Mouse (Mus musculus): Measurements from ENCODE around the gene Zfp422. TPM values are rescaled to one million over a fixed set of nuclear protein-coding genes. Genes with fewer than 3 reads are reported as not detected.

The Zfp422 gene
- 41.8 and 43.3 TPM in 2 replicates for polyA plus RNA-seq (2015; fragmentation: Nextera tagmentation; extraction: Ambion mirVana)

DNA sequence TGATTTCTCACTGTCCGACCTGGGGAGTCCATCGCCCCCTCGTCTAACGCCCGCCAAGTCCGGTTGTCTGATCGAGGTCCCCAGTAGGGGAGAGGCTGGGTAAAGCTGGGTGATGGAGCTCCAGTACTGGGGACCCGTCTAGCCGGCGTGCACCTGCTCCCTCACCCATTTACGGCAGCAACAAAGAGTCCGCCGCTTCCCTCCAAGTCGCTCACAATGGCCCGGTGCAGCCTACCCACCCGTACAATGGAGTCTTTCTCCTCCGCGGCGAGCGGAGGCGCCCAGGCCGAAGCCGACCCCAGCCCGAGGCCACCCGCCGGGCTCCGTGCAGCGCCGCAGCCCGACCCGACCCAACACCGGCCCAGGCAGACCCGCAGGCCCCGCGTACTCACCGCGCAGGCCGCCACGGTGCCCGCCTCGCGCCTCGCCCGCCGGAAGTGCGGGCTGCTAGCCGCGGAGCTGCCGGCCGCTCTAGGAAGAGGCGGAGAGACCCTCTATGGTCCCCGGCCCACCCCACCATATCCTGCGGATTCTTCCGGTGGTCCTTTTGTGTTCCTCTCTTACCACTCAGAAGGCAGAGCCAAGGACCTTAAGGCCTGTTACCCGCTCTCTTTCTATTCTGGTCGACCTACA is at the start of gene Zfp422:
Zfp422 (minus strand) TSS at position 461 of the 633 bp plus-strand sequence.
- Histone ChIP-seq H3K4me3 (ENCODE audit: low read depth, low read length) (peak within 1 kb of the TSS; percentile 65), H3K27ac (ENCODE audit: low read depth, low read length) (peak within 1 kb of the TSS; percentile 77), H3K4me2 (replicated peaks; ENCODE audit: low read depth) (peak within 1 kb of the TSS; percentile 68), H3K4me1 (replicated peaks; ENCODE audit: control insufficient read depth, insufficient read depth, low read length) (no peaks in the 10 kb centered on the region), H3K9ac (ENCODE audit: low read depth, low read length) (peak within 1 kb of the TSS; percentile 92), H3K27me3 (replicated peaks; ENCODE audit: control insufficient read depth, insufficient read depth, low read length) (no peaks in the 10 kb centered on the region), H3K36me3 (ENCODE audit: control insufficient read depth, insufficient read depth) (peaks cover 9% of the 10 kb centered on the region; the same call in 1 of the 2 replicates), H3K9me3 (ENCODE audit: control insufficient read depth) (no peaks in the 10 kb centered on the region)
- peak; percentile 83 for ATAC-seq
- no peak for TF ChIP-seq CTCF (IDR thresholded peaks at IDR 0.05; ENCODE audit: low read depth)
- 0% methylated on average over 56 of the region's 56 CpGs for WGBS

DNA sequence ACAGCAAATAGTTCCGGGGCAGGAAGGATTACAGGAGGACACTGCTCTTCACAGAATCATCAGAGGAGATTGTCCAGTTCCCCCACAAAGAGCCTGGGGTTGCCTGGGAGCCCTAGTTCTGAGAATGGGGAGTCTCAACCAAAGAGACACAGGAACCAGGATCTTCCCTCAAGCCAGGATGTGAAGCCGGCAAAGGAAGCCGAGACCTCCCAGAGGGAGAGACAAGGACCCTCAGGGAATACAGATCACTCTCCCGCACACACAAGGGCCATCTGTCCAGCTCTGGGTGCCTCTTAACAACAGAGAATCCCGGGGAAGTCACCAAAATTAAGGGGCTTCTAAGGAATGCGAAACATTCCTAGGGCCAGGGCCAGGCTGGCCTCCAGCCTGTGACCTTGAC is 48.5 kb upstream of the Zfp422 start:
- Histone ChIP-seq H3K4me3 (ENCODE audit: low read depth, low read length) (no peak overlapping the region), H3K4me1 (replicated peaks; ENCODE audit: control insufficient read depth, insufficient read depth, low read length) (peaks cover 6% of the 10 kb centered on the region), H3K36me3 (ENCODE audit: control insufficient read depth, insufficient read depth) (no peaks in the 10 kb centered on the region), H3K9me3 (ENCODE audit: control insufficient read depth) (no peaks in the 10 kb centered on the region), H3K9ac (ENCODE audit: low read depth, low read length) (no peak overlapping the region), H3K27ac (ENCODE audit: low read depth, low read length) (no peak overlapping the region), H3K27me3 (replicated peaks; ENCODE audit: control insufficient read depth, insufficient read depth, low read length) (no peaks in the 10 kb centered on the region), H3K4me2 (replicated peaks; ENCODE audit: low read depth) (no peak overlapping the region)
- 70% methylated on average over 6 of the region's 6 CpGs for WGBS
- no peak for TF ChIP-seq CTCF (IDR thresholded peaks at IDR 0.05; ENCODE audit: low read depth)
- ATAC-seq, result no peak

DNA sequence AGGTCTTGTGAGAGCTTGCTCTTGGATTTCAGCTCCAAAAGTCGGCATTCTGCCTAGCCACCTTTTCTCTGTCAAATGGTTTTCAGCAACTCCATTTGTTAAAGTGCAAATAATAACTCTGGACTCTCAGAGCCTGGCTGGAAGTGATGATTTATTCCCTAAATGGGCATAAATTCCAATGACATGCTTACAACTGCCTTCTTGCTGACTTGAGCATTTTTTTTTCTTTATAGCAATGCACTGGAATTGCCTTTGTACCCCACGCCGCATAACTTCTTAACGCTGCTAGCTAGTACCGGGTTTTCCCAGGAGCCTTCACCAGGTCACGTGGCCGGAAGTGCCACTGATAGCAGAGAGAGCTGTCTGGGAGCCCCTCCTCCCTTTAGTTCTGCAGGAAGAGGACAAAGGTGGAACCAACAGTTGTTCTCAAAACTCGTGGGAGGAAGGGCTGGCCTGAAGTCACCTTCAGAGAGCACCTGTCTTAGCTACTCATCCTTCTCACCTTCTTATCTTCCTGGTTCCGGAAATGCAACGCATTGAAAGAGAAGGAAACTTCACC is 47.6 kb upstream of the Zfp422 start:
- Histone ChIP-seq H3K27me3 (replicated peaks; ENCODE audit: control insufficient read depth, insufficient read depth, low read length) (no peaks in the 10 kb centered on the region), H3K27ac (ENCODE audit: low read depth, low read length) (no peak overlapping the region)

DNA sequence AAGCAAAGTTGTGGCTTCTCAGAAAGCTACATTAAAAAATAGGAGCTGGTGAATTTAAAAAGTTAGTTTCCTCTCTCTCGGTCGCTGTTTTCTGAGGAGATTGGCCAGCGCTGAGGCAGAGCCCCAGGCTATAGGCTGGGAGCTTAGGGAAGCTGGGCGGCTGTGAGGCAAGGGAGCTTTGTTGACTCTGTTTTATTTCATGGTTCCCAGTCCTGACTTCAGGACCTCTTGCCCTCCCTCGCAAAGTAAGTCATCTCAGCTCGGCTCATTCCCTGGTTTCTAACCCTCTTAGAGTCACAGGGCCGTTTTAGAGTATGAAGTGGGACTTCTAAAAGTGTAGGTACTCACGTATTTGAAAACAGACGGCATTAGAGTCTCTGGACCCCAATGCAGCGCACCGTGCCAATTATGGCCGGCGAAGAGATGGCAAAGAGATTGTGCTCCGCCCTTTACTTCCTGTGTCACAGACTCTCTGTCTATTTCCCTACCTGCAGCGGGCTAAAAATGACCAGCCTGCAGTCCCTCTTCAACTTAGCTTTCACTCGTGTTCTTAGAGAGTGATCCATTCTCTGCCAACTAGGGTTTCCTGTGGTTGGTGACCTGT is 45.6 kb upstream of the Zfp422 start:
- H3K27me3 ChIP-seq (replicated peaks; ENCODE audit: control insufficient read depth, insufficient read depth, low read length), result no peaks in the 10 kb centered on the region
- no peak for ATAC-seq
- H3K4me3 ChIP-seq (ENCODE audit: low read depth, low read length), result peak overlapping the region; percentile 46
- peak overlapping the region; percentile 87 for H3K4me2 ChIP-seq (replicated peaks; ENCODE audit: low read depth)
- H3K36me3 ChIP-seq (ENCODE audit: control insufficient read depth, insufficient read depth), result no peaks in the 10 kb centered on the region
- no peaks in the 10 kb centered on the region for H3K9me3 ChIP-seq (ENCODE audit: control insufficient read depth)
- peak overlapping the region; percentile 54 for H3K27ac ChIP-seq (ENCODE audit: low read depth, low read length)
- WGBS, result 27% methylated on average over 16 of the region's 16 CpGs
- H3K9ac ChIP-seq (ENCODE audit: low read depth, low read length), result peak overlapping the region; percentile 43
- H3K4me1 ChIP-seq (replicated peaks; ENCODE audit: control insufficient read depth, insufficient read depth, low read length), result peaks cover 6% of the 10 kb centered on the region
- no peak for TF ChIP-seq CTCF (IDR thresholded peaks at IDR 0.05; ENCODE audit: low read depth)

More for the DNA sequence above, 47.6 kb upstream of the Zfp422 start:
- Histone ChIP-seq H3K36me3 (ENCODE audit: control insufficient read depth, insufficient read depth) (no peaks in the 10 kb centered on the region), H3K9ac (ENCODE audit: low read depth, low read length) (no peak overlapping the region), H3K4me2 (replicated peaks; ENCODE audit: low read depth) (0 out of 2 replicates have a peak overlapping the region, but pooled peaks have one; percentile 17), H3K4me3 (ENCODE audit: low read depth, low read length) (no peak overlapping the region), H3K9me3 (ENCODE audit: control insufficient read depth) (no peaks in the 10 kb centered on the region), H3K4me1 (replicated peaks; ENCODE audit: control insufficient read depth, insufficient read depth, low read length) (peaks cover 6% of the 10 kb centered on the region)
- no peak for TF ChIP-seq CTCF (IDR thresholded peaks at IDR 0.05; ENCODE audit: low read depth)
- WGBS, result 38% methylated on average over 10 of the region's 10 CpGs
- peak; percentile 63 for ATAC-seq

DNA sequence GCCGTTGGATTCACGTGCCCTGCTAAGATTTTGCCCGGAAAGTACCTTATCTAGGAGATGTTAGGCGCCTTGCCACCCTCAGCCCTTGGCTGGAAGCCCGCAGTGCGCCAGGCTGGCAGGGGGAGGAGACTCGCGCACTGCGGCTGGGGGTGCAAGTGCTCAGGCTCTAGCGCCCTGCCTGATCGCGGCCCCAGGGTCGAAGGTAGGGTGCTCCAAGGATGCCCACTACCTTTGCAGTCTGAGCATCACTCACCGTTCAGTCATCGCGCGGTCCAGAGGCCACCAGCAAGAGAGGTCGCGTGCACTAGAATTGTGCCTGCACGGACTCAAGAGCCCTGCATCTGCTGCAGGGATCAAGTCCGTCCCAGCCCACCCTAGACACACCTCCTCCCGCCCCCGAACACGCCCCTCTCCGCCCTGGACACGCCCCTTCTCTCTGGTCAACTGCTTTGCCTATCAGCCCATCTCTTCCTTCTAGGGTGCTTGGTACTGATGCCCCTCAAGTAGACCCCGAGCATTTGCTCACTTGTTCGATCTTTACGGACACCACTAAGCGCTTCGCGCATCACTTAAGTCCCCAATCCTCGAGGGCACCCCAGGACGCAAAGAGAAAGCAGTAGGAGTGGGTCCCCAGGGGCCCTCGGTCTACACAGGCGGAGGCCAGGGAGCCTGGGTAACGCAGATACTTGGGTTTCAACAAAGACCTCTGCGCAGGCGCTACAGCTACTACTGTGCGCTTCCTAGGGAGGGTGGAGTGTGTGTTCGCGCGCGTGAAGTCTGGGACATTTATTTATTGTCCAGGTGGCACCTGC is 44.9 kb upstream of the Zfp422 start, which contains the start of gene Rassf4:
Rassf4 (minus strand) TSS at position 482 of the 812 bp plus-strand sequence.
- H3K4me3 ChIP-seq (ENCODE audit: low read depth, low read length), result peak within 1 kb of the TSS; percentile 46
- H3K9me3 ChIP-seq (ENCODE audit: control insufficient read depth), result no peaks in the 10 kb centered on the region
- H3K27me3 ChIP-seq (replicated peaks; ENCODE audit: control insufficient read depth, insufficient read depth, low read length), result no peaks in the 10 kb centered on the region
- H3K9ac ChIP-seq (ENCODE audit: low read depth, low read length), result peak within 1 kb of the TSS; percentile 43
- under 1% methylated on average over 44 of the region's 44 CpGs for WGBS
- TF ChIP-seq CTCF (IDR thresholded peaks at IDR 0.05; ENCODE audit: low read depth), result no peak
- H3K36me3 ChIP-seq (ENCODE audit: control insufficient read depth, insufficient read depth), result no peaks in the 10 kb centered on the region
- H3K27ac ChIP-seq (ENCODE audit: low read depth, low read length), result peak within 1 kb of the TSS; percentile 54
- peak; percentile 80 for ATAC-seq
- H3K4me2 ChIP-seq (replicated peaks; ENCODE audit: low read depth), result peak within 1 kb of the TSS; percentile 87
- peaks cover 6% of the 10 kb centered on the region for H3K4me1 ChIP-seq (replicated peaks; ENCODE audit: control insufficient read depth, insufficient read depth, low read length)

DNA sequence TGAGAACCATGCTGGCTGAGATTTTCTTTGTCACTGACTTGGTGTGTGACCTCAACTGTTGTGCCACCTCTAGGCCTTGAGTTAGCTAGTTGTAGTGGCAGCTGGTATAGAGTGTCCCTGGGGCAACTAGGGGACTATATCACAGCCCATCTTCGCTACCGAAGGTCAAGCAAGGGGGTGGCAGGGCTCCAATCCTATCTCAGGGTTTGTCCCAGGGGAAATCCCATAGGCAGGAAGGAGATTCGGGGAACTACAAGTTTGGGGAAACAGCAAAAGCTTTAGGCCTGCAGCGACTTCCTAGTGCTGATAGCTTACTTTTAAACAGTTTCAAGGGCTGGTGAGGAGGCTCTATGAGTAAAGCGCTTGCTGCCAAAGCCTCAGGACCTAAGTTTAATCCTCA is 43.5 kb upstream of the Zfp422 start:
- Histone ChIP-seq H3K4me1 (replicated peaks; ENCODE audit: control insufficient read depth, insufficient read depth, low read length) (peaks cover 6% of the 10 kb centered on the region), H3K4me3 (ENCODE audit: low read depth, low read length) (no peak overlapping the region), H3K27me3 (replicated peaks; ENCODE audit: control insufficient read depth, insufficient read depth, low read length) (no peaks in the 10 kb centered on the region), H3K4me2 (replicated peaks; ENCODE audit: low read depth) (peak overlapping the region; percentile 87), H3K9ac (ENCODE audit: low read depth, low read length) (no peak overlapping the region), H3K27ac (ENCODE audit: low read depth, low read length) (no peak overlapping the region), H3K36me3 (ENCODE audit: control insufficient read depth, insufficient read depth) (no peaks in the 10 kb centered on the region), H3K9me3 (ENCODE audit: control insufficient read depth) (no peaks in the 10 kb centered on the region)
- 72% methylated on average over 5 of the region's 5 CpGs for WGBS
- no peak for TF ChIP-seq CTCF (IDR thresholded peaks at IDR 0.05; ENCODE audit: low read depth)
- ATAC-seq, result no peak

Data from intestine, postnatal 0 days (tissue).